Mouse (Mus musculus): ENCODE measurements around the gene Mb21d2. TPM values are rescaled to one million over a fixed set of nuclear protein-coding genes. Genes with fewer than 3 reads are reported as not detected.

Mb21d2 gene
- total RNA-seq, 2 experiments from 2014 or later: 7.4 to 11.9 TPM

DNA sequence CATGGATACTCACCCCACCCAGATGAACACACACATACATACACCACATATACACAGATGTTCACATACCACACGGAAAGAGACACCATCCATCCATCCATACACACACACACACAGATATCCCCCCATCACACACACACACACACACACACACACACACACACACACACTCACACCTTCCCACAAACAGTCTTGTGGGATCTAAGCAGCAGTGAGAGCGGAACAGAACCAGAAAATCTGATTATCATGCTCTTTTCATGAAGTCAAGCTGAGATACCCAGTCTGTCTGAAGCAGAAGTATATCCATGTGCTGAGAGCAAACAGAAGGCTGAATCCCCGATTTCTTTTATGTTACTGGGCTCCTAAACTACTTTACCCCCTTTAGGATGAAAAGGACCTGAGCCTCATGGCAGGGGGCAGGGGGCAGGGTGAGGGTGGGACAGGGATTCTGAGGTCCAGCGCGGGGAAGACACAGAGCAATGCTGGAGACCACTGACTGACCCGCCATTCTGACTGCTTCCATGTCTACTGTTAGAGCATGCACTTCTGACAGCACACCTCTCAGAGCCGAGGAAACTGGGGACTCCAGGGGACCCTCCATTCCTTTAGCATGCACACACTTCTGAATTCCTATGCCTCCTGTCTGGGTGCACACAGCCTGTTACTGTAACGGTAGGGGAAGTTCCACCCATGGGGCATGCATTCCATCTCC is 62.7 kb downstream of the Mb21d2 start:
- intact Hi-C loops (cut with DNase I): no loop called here
- DNase-seq: no peak

DNA sequence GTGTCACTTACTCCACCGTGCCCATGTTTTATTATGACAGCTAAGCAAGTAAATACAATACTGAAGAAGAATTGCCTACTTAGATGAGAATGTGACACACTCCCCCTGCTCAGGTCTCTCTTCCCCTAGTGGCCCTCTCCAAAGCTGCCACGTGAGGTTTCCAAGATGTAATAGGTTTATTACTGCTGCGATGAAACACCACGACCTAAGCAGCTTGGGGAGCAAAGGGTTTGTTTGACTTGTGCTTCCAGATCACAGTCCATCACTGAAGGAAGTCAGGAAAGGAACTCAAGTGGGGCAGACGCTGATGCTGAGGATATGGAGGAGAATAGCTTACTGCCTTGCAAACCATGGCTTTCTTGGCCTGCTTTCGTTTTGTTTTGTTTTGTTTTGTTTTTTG is 65.9 kb downstream of the Mb21d2 start:
- intact Hi-C loops (cut with DNase I): no loop called here
- DNase-seq: no peak

DNA sequence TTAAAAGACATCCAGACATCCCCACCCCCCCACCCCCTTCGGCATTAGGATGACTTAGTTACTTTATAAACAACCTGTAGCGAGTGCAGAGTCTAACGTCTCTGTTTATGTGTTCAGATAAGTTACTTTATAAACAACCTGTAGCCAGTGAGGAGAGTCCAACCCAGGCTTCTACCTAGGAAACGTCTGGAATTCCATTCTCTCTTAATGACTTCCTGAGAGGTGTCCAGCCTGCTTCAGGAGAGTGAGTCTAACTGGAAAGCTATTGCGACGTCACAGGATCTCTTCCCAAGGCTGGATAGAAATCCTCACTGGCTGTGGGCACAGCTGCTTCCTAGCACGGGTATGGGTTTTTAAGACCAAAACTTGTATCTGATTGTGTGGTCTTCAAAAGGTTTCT is 67.4 kb downstream of the Mb21d2 start:
- intact Hi-C loops (cut with DNase I): no loop called here
- DNase-seq: no peak

DNA sequence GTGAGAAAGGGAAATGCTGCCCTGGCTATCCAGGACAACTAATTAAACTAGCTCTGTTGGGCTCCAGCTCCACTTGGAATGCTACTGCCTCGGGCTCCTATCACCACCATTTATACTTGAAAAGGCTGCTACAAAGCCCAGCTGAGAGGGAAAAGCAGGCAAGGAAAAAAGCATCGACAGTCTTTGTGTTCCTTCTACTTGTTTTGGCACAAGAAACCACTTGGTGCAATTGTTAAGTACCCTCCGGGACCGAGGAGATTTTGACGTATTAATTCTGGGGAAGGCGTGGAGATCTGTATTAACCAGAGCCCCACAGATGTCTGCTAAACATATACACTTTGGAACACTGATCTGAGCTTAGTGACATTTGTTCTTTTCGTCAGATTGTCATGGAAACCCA is 69.8 kb downstream of the Mb21d2 start:
- intact Hi-C loops (cut with DNase I): no loop called here
- DNase-seq: no peak

DNA sequence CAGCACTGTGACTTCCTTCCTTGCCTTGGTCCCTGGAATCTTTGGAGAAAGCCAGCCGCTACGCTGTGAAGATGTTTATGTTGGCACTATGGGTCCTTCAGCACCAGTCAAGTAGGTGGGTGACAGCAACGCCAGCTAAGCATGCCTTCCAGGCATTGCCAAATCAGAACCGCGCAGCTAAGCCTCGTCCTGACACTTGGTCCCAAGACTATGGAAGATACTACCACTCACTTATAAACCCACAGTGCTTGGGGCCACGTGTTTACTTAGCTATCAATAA is 70.5 kb downstream of the Mb21d2 start:
- no peak for DNase-seq

DNA sequence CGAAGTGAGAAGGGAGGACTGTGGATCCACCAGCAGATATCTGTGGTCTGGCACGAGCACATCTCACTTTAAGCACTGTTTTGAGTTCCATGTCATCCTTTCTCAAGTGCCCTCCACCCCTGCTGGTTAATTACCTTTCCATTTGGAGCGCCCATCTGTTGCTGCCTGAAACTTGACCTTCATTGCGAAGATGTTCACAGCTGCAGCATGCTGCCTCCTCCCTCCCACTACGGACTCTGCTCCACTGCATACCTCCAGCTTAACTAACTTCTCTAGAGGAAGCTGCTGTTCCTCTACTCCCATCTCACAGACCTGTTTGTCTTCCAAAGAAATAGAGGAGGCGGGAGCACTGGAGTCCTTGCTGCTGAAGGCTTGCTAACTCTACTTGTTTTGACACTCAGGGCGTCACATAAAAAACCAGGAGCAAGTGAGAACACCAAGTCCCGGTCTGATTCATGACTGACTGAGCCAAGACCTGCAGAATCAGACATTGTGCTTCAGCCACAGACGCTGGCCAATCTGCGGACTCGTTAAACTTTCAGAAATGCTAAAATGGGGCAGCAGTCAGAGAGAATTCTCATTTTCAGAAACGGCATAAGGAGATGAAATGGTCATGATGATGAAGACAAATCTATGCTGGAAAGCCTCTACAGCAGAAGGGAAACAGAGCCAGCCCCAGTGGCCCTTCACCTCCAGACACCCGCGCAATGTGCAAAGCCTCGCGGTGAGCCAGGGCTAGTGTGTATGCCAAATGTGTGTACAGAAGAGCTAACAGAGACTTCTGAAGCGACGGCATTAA is 71.1 kb downstream of the Mb21d2 start:
- intact Hi-C loops (cut with DNase I): no loop called here
- DNase-seq: no peak

More for the DNA sequence above, 70.5 kb downstream of the Mb21d2 start:
- intact Hi-C loops (cut with DNase I): no loop called here

DNA sequence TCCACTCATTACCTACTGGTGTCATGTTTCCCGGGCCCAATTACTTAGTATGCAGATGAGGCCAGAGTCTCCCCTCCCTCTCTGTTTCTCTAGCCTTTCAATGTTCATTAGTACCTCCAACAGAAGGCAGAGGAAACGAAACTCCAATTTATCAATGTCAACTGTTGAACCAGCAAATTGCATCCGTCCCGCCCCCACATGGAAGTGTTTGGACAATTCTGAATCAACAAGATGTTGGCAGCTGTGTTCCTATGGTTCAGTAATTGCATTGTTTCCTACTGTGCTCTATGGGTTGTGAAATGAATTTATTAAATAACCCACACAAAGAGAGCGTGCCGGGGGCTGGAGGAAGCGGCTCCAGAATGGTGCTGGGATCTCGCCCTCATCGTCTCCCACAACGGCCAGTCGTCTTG is 78.1 kb downstream of the Mb21d2 start:
- intact Hi-C loops (cut with DNase I): no loop called here
- peak; percentile 30 to 41 for DNase-seq

DNA sequence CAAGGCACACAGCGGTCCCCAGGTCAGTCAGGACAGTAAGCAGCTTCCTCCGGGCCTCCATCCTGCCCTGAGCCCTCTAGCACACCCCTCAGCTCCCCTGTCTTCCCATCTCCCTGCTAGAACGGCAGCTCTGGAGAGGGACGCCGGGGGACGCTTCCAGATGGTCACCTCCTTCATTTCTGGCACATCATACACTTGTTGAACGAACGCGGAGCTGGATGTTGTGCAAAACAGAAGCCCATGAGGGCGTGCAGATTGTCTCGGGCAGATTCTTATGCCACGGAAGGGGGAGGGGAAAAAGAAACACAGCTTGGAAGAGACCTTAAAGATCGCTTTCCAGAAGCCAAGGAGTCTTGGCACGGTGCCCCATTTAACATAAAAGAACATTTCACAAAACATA is 78.6 kb downstream of the Mb21d2 start:
- DNase-seq: peak; percentile 18 to 27

DNA sequence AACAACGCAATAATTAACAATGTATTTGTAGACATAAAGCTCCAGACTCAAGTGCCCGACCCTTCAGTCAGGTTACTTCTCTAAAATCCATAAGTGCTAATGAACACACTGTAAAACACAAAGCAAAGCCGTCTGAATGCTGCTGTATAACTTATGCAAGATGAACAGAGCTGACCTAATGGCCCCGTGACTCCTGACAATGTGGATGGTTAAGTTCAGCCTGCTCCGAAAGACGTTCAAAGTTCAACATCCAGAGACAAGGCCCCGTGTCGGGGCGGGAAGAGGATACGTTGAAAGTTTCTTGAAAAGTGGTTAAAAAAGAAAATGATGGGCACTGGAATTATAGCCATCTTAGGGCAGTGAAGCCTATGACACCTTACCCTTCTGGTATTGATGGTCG is 83.3 kb downstream of the Mb21d2 start:
- intact Hi-C loops (cut with DNase I): no loop called here

More for the DNA sequence above, 78.6 kb downstream of the Mb21d2 start:
- intact Hi-C loops (cut with DNase I): no loop called here

DNA sequence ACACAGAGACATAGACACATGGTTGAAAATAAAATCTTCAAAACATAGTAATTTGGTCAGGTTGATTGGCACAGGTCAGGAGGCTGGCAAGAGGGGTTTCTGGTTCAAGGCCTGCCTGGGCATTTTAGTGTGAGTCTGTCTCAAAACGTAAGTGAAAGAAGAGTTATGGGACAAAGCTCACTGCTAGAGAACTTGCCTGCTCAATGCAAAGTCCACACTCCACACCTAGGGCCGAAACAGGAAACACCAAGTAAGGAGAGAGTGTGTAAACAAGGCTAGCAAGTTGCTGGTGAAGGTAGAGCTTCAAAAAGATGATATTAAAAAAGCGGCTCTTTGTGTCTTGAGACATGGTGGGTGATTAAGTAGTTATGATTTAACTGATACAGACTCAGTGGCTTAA is 84.1 kb downstream of the Mb21d2 start:
- intact Hi-C loops (cut with DNase I): no loop called here
- DNase-seq: no peak

More for the DNA sequence above, 83.3 kb downstream of the Mb21d2 start:
- no peak for DNase-seq

DNA sequence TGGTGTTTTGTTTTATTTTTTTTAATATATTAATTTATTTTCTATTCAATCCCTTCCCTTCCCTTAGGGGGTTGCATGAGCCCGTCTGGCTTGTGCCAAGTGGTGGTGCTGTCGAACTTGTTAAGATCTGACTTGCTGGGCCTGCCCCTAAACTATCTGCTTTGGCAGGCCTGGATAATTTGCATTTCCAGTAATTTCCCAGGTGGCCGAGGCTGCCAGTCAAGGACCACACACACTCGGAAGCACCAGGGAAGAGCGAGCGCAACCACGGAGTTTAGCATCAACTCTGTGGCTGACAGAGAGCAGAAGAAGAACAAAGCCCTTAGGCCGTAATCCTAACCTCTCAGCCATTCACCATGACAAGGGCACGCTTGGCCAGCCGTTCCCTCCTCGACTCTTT is 88.4 kb downstream of the Mb21d2 start:
- DNase-seq: peak; percentile 13 to 20
- intact Hi-C loops (cut with DNase I): loop anchor here (2.0 to 5.0 kb wide), 2 partner anchors 88 to 366 kb away; partner anchors contain the start of genes Hrasls and Mb21d2

DNA sequence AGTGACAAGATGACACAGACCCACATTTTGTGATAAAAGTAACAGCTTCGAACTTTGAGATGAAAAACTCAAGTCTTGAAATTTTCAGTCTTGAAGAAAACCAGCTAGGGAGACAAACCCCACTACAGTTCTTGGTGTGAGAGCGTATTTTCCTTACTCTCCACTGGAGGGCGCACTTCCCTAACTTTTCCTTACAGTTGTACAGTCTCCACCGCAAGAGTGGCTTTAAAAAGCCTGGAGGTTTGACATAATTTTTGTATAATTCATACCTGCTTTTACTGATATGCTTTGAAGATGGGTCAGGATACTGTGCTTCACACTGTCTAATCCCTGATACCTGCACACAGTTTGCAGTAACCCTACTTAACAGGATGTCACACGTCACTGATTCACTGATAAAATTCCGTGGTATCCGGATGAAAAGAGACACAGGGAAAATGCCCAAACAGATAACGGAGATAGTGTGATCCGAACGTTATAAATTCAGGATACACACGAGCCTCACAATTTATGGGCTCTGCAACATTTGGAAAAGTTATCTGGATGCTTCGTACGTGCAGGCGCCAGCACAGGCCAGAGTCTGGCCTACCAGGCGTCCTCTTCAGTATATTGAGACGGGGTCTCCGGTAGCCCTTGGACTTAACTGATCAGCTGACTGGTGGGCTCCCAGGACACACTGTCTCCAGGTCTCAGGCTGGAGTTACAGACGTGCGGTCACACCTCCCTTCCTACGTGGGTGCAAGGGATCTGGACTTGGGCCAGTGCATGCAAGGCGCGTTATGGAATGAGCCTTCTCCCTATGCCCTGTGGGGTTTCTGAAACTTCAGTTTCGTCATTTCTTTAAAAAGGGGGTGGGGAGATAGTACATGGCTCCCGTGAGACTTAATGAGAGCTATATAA is 89.1 kb downstream of the Mb21d2 start:
- intact Hi-C loops (cut with DNase I): loop anchor here (1.0 to 5.0 kb wide), 3 partner anchors 88 to 367 kb away; partner anchors contain the start of genes Hrasls and Mb21d2
- peak; percentile 73 to 85 for DNase-seq

DNA sequence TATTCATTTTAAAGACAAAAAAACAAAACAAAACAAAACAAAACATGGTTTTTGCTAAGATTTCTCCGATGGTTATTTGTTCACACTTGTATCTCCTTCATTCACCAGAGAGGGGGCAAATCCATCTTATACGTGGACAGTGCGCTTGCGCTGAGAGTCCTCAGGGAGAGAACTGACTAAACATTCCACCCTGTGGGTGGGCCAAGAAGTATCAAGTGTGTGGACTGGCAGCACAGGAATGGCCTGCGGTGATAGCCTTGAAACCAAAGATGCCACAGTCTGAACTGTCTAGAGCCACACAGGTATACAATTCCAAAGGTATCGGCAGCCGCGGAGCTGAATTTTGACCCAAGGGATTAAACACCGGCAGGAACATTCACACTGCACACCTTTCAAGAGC is 89.9 kb downstream of the Mb21d2 start:
- no peak for DNase-seq
- intact Hi-C loops (cut with DNase I): loop anchor here (5.0 to 10.0 kb wide), 2 partner anchors 595 to 738 kb away; partner anchors contain the start of gene Opa1

DNA sequence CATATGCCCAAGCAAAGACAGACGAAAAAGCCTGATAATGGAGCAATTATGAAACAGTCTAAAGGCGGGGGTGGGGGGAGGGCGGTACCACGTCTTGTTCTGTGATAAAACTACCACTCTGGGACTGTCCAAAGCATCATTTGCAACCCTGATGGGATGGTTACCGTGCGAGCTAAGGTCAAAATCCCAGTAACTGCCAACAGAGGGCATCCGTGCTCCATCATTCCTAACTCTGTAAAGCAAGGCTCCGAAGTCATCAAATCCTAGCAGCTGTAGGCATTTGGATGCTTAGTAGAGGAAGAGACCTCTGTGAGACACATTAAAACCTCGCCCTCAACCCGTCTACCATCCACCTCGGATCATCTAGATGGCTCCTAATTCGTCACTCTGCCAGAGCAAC is 91.5 kb downstream of the Mb21d2 start:
- intact Hi-C loops (cut with DNase I): loop anchor here (1.0 to 10.0 kb wide), 3 partner anchors 597 to 739 kb away; partner anchors contain the start of gene Opa1
- DNase-seq: peak; percentile 57 to 79

DNA sequence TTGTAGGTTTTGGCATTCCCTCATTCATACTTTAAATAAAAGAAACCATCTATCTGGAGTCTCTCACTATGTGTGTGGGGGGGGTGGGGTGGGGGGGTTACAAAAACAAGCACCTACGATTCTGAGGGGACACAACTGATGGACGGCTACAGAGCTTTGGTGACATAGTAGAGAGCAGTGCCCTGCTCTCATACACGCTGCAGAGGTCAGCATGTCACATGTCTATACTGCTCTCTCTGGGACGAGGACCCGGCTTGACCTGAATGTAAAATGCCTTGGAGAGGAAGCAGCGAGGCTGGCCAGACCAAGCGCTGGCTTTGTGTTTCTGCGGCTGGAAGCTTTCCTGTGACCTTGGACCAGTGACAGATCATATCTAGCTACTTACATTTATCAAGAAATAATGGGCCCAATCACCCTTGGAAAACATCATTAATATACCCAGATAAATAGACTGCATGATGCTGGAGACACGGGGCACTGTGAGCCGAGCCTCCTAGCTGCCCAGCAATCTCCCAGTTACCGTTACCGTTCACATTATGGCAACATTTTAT is 97.3 kb downstream of the Mb21d2 start:
- DNase-seq: no peak
- intact Hi-C loops (cut with DNase I): loop anchor here (10.0 kb wide), 1 partner anchor 603 kb away; no protein-coding TSS in a partner anchor

DNA sequence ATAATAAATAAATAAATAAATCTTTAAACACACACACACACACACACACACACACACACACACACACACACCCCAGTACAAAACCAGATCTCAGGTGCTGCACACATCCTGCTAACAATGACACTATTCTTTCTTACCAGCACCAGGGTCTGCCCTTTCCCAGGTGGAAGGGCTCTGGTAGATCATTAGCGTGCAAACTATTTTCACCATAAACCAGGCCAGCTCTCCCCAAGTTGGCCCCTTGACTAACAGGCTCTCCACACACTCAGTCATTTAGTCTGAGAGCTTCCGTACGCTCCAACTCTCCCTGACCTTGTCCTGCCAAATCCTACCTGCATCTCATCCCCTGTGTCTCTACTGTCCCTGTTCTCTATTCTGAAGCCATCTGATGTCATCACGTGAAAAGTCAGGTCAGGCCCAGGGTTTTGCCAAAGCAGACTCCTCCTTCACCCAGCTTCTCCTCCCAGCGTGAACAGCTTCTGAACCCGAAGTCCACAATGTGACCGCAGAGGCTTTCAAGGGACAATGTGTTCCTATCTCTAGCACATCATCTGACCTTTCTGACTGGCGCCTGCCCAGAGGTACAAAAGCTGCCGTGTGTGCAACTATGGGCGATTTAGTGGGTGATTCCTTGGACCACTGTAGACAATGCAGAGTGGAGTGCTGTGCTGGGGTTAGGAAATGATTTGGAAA is 100.1 kb downstream of the Mb21d2 start:
- intact Hi-C loops (cut with DNase I): no loop called here
- DNase-seq: no peak

DNA sequence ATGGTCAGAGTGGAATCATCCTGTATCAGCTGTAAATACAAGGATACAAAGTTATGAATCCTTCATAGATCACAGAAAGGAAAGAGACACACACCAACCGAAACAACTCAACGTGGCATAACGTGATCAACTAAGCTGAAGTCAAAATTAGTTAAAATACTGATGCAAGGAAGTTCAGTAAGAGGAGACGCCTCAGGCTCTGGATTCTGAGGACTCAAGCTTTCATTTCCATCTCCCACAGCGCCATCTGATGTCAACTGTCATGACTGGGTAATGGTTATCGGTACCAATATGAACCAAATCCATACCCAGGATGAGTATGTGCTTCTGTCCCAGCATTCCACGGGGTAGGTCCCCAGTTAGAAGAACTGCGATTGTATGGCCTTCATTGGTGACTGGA is 104.7 kb downstream of the Mb21d2 start:
- intact Hi-C loops (cut with DNase I): no loop called here
- DNase-seq: no peak

DNA sequence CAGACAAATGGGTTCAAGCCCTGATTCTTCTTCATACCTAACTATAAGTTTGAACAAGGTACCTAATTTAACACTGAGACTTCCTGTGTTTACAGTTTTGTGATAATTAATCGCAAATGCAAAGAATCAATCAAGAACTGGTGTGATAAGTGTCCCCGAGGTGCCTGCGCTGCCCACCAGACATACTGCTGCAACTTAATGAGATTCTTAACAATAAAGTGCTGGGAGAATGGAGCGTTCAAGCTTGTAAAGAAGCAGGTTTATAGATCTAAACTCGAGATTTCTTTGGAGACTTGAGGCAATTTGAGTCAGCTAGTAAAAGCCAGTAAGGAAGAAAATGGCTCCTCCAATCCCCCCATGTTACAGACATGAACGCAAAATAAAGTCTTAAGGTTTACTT is 107.7 kb downstream of the Mb21d2 start:
- intact Hi-C loops (cut with DNase I): no loop called here

DNA sequence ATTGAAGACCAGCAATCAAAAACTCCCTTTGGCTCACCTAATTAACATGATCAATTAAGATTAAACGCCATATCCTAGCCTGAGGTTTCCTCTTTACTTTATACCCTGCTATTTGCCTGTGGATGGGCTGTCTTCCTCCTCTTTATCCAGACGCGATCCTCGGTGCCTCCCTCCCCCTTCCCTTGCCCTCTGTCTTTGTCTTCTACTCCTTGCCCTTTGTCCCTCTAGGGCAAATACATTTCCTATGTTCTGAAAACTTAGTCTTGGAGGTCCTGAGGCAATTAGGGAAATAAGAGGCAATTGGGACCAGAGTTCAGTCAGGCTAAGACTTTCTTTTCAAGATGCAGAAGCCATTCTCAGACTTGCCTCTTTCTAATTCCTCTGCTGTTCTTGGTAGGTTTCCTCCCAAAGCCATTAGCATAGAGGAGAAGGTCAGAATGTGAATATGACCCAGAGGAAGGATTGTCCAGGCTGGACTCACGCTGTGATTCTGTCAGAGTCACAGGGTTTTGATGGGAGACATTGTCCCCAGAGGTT is 110.7 kb downstream of the Mb21d2 start:
- no peak for DNase-seq
- intact Hi-C loops (cut with DNase I): no loop called here

More for the DNA sequence above, 107.7 kb downstream of the Mb21d2 start:
- no peak for DNase-seq

DNA sequence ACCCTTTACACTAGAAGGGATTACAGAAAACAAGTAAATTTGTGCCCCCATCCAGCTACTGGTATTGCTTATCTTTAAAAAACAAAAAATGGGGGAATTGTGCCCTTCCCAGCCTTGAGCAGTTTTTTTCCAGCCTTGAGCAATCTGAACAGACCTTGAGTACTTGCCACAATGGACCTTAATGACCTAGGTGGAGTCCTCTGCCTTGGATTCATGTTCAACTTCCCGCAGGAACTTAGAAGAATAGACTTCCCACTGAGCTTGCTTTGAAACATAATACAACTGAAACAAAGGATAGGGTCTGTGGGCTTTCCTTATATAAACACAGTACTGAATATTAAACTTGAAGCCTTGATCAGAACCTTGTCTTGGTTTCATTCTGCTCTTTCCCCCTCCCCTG is 116.2 kb downstream of the Mb21d2 start:
- intact Hi-C loops (cut with DNase I): no loop called here
- DNase-seq: no peak

All from heart, postnatal 10 days (tissue).